Mouse (Mus musculus) heart, embryonic 15.5 days (tissue): ENCODE results near the gene Trim69. TPM values are rescaled to one million over a fixed set of nuclear protein-coding genes. Genes with fewer than 3 reads are reported as not detected.

Source experiments
- ATAC-seq: fragments of 200-750 bp; cut with Nextera tagmentation; replicated peaks from 2 replicates; pipeline ENCODE4 v1.8.0; 2017; ENCODE audit warnings: low read depth, moderate TSS enrichment; ENCODE audit not compliant: insufficient number of reproducible peaks, insufficient read depth, low FRiP score
- H3K27ac ChIP-seq: fragments of 300-500 bp; sonication (generic); 2 replicates; pipeline ENCODE4 v1.5.1; 2015; ENCODE audit warnings: mild to moderate bottlenecking, inconsistent platforms
- H3K27me3 ChIP-seq: fragments of 300-500 bp; sonication (generic); 2 replicates; pipeline ENCODE4 v1.6.1; 2015; ENCODE audit warnings: inconsistent platforms
- H3K36me3 ChIP-seq: fragments of 300-500 bp; sonication (generic); 2 replicates; pipeline ENCODE4 v1.6.1; 2015; ENCODE audit warnings: mild to moderate bottlenecking, inconsistent platforms
- H3K4me1 ChIP-seq: fragments of 300-500 bp; sonication (generic); replicated peaks from 2 replicates; pipeline ENCODE4 v1.6.1; 2015; ENCODE audit warnings: inconsistent platforms
- H3K4me2 ChIP-seq: fragments of 300-500 bp; sonication (generic); 2 replicates; pipeline ENCODE4 v1.6.1; 2015; ENCODE audit warnings: inconsistent platforms, mild to moderate bottlenecking, moderate library complexity
- H3K4me3 ChIP-seq: fragments of 300-500 bp; sonication (generic); 2 replicates; pipeline ENCODE4 v1.5.1; 2015; ENCODE audit warnings: mild to moderate bottlenecking, inconsistent platforms
- H3K9ac ChIP-seq: fragments of 300-500 bp; sonication (generic); 2 replicates; pipeline ENCODE4 v1.6.1; 2015; ENCODE audit warnings: mild to moderate bottlenecking, inconsistent platforms
- H3K9me3 ChIP-seq: fragments of 300-500 bp; sonication (generic); replicated peaks from 2 replicates; pipeline ENCODE4 v1.6.1; 2016; ENCODE audit warnings: inconsistent platforms
- WGBS: fragments of 180-500 bp; shearing (Covaris S2); methylation state at CpG from one replicate; pipeline ENCODE4 v1.1.7; 2015; ENCODE audit warnings: mixed read lengths; 5-methylcytosine and 5-hydroxymethylcytosine counted together
- polyA plus RNA-seq: library from polyadenylated mRNA; unstranded; fragments of >200 nt; fragmentation: Nextera tagmentation; extraction: Ambion mirVana; gene quantifications from 2 replicates; pipeline ENCODE4 v1.2.1, GENCODE M21; 2015

The Trim69 gene
- polyA plus RNA-seq, 1 experiment from 2014 or later, result not detected

DNA sequence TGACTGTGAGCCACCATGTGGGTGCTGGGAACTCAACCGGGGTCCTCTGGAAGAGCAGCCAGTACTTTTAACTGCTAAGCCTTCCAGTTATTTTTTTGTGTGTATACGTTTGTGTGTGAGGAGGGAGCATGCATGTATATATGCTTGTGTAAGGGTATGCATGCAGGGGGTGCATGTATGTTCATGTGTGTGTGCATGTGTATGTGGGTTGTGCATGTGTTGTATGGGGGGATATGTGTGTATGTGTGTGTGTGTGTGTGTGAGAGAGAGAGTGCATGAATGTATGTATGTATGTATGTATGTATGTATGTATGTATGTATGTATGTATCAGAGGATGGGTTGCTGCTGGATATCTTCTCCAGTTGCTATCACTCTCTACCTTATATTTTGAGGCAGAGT is 6.0 kb upstream of the Trim69 start:
- ATAC-seq, result no peak

DNA sequence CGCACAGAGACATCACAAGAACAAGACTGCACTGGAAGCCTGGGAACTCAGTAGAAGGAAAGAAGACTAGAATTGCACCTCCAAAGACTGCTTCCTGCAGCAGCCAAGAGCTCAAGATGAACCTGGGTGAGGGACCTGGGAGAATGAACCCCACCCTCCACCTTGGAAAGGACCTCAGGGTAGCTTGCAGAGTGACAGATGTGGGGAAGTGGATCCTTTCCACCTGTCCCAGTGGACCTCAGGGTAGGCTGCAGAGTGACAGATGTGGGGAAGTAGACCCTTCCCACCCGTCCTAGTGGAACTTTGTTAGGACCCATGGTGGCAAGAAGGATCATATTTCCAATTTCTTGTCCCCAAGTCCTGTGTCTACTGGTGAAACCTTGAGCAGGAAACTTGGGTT is 5.2 kb upstream of the Trim69 start:
- ATAC-seq, result no peak

More for the DNA sequence above, 6.0 kb upstream of the Trim69 start:
- H3K4me2 ChIP-seq, result no peak overlapping the region
- H3K4me1 ChIP-seq, result peaks cover 11% of the 10 kb centered on the region
- WGBS, result 77% methylated on average over 2 of the region's 2 CpGs
- H3K4me3 ChIP-seq, result no peak overlapping the region
- H3K27me3 ChIP-seq, result no peaks in the 10 kb centered on the region
- H3K36me3 ChIP-seq, result 0 out of 2 replicates have a peak, but pooled peaks cover 6% of the 10 kb centered on the region
- H3K9ac ChIP-seq, result no peak overlapping the region
- no peak overlapping the region for H3K27ac ChIP-seq
- H3K9me3 ChIP-seq, result no peaks in the 10 kb centered on the region

DNA sequence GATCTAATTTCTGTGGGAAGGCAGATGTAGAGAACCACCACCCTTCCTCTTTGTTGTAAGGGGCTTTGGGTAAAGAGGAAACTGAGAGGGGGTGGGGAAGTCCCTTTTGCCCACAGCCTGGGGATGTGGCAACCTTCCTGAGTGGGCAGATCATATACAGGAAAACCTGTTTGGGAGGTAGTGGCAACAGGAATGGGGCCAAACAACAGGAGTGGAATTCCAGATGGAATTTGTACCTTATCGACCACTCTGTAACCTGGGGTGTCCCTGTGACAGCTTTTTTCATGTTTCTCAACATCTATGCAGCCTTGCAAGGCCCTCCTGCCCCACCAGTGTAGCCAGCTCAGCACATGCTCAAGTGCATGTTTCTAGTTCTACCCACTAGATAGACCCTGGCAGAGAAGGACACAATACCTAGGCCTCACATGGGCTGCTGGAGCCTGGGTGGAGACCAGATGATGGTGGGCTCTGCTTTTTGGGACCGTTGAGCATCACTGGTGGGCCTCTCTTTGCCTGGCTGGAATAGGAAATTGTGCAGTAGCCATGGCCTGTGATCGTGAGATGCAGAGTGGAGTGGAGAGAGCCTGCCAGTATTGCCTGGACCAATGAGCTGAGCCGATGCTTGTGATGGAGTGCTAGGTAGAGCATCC is 4.3 kb upstream of the Trim69 start:
- Histone ChIP-seq H3K36me3 (0 out of 2 replicates have a peak, but pooled peaks cover 6% of the 10 kb centered on the region), H3K4me3 (no peak overlapping the region), H3K9ac (no peak overlapping the region), H3K9me3 (no peaks in the 10 kb centered on the region), H3K27me3 (no peaks in the 10 kb centered on the region), H3K4me1 (peaks cover 14% of the 10 kb centered on the region), H3K27ac (no peak overlapping the region), H3K4me2 (no peak overlapping the region)
- 78% methylated on average over 4 of the region's 4 CpGs for WGBS
- no peak for ATAC-seq

More for the DNA sequence above, 5.2 kb upstream of the Trim69 start:
- no peak overlapping the region for H3K4me3 ChIP-seq
- 68% methylated on average over 2 of the region's 2 CpGs for WGBS
- no peaks in the 10 kb centered on the region for H3K9me3 ChIP-seq
- no peak overlapping the region for H3K4me2 ChIP-seq
- H3K9ac ChIP-seq, result no peak overlapping the region
- no peak overlapping the region for H3K27ac ChIP-seq
- 0 out of 2 replicates have a peak, but pooled peaks cover 6% of the 10 kb centered on the region for H3K36me3 ChIP-seq
- H3K4me1 ChIP-seq, result peaks cover 11% of the 10 kb centered on the region
- H3K27me3 ChIP-seq, result no peaks in the 10 kb centered on the region

DNA sequence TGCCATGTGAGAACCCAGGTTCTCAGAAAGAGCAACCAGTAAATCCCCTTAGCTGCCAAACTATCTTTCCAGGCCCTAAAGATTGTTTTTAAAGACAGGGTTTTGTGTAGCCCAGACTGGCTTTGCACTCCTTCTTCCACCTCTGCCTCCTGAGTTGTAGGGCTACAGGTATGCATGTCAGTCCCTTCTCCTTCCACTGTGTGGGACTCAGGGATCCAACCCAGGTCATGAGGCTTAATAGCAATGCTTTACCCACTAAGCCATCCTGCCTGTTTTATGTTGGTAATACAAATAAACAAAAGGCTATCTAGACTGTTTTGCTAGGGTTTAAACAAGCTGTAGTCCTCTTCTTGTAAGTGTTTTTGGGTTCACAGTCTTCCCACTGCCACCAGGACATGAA is 2.9 kb upstream of the Trim69 start:
- H3K9me3 ChIP-seq, result no peaks in the 10 kb centered on the region
- H3K36me3 ChIP-seq, result no peaks in the 10 kb centered on the region
- ATAC-seq, result no peak
- H3K4me2 ChIP-seq, result no peak overlapping the region
- H3K4me1 ChIP-seq, result peaks cover 22% of the 10 kb centered on the region
- no peak overlapping the region for H3K4me3 ChIP-seq
- no peaks in the 10 kb centered on the region for H3K27me3 ChIP-seq
- H3K9ac ChIP-seq, result no peak overlapping the region
- no peak overlapping the region for H3K27ac ChIP-seq

DNA sequence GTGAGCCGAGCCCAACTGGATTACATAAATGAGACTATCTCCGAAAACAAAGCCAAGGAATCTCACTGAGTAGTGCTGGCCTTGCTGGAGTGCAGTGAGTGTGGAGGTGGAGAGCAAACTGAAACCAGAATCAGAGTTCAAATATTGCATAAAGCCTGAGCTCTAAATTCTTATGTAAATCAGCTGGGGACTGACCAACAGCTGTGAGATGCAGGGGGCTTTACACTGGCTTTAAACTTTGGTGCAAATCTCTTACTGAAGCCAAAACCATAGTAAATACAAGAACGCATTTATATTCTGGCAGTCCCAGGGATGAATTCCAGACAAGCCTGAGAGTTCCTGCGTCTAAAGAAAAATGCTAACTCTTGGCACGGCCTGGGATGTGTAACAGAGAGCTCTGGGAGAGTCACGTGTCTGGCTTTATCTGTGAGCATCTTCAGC is 2.1 kb upstream of the Trim69 start:
- 19% methylated on average over 6 of the region's 6 CpGs for WGBS
- peaks cover 22% of the 10 kb centered on the region for H3K4me1 ChIP-seq
- no peak overlapping the region for H3K9ac ChIP-seq
- H3K27me3 ChIP-seq, result no peaks in the 10 kb centered on the region
- H3K4me2 ChIP-seq, result no peak overlapping the region
- H3K36me3 ChIP-seq, result no peaks in the 10 kb centered on the region
- no peak overlapping the region for H3K4me3 ChIP-seq
- ATAC-seq, result no peak
- H3K9me3 ChIP-seq, result no peaks in the 10 kb centered on the region
- peak overlapping the region; percentile 39; the same call in 1 of the 2 replicates for H3K27ac ChIP-seq

DNA sequence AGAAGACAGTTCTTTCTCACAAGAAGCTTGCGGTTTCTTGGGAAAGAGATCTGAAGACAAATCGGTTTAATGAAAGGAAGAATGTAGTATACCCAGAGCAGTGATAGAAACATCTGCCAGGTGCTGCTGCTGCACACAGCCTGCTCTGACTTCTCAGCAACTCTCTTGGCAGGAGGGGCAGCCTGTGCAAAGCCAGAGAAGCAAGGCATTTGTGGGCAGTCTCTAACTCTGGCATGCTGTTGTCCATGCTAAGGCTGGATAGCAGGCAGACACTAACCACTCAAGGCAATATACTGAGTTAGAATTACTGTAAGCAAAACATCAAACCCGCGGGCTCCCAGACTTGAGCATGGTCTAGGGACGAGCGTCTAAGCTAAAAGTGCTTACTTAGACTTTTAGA is 833 bp upstream of the Trim69 start:
- Histone ChIP-seq H3K9me3 (no peaks in the 10 kb centered on the region), H3K4me1 (peaks cover 25% of the 10 kb centered on the region), H3K9ac (no peak overlapping the region), H3K27ac (no peak overlapping the region), H3K4me2 (no peak overlapping the region), H3K36me3 (no peaks in the 10 kb centered on the region), H3K4me3 (no peak overlapping the region), H3K27me3 (no peaks in the 10 kb centered on the region)
- 79% methylated on average over 6 of the region's 6 CpGs for WGBS
- no peak for ATAC-seq

DNA sequence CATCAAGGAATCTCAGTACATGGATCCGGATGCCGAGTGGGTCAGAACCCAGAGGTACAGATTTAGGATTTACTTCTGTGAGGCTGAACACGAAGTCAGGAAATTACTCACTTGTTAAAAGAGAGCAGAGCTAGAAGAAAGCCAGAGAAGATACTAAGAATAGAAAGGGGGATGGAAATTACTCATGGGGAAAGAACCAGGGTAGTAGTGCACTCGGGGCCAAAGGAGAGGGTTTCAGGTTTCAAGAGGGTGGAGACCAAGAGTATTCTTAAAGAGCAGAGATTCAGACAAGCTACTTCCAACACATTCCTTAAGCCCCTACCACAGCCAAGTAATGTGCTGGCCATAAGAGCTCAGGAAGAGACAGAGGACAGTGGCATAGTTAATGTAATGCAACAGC is 1.0 kb downstream of the Trim69 start:
- ATAC-seq, result no peak
- no peak overlapping the region for H3K9ac ChIP-seq
- no peaks in the 10 kb centered on the region for H3K9me3 ChIP-seq
- peak overlapping the region; percentile 57 for H3K27ac ChIP-seq
- H3K36me3 ChIP-seq, result no peaks in the 10 kb centered on the region
- no peak overlapping the region for H3K4me3 ChIP-seq
- H3K4me2 ChIP-seq, result peak overlapping the region; percentile 16; the same call in 1 of the 2 replicates
- 15% methylated on average over 4 of the region's 4 CpGs for WGBS
- H3K4me1 ChIP-seq, result peaks cover 25% of the 10 kb centered on the region
- H3K27me3 ChIP-seq, result no peaks in the 10 kb centered on the region

DNA sequence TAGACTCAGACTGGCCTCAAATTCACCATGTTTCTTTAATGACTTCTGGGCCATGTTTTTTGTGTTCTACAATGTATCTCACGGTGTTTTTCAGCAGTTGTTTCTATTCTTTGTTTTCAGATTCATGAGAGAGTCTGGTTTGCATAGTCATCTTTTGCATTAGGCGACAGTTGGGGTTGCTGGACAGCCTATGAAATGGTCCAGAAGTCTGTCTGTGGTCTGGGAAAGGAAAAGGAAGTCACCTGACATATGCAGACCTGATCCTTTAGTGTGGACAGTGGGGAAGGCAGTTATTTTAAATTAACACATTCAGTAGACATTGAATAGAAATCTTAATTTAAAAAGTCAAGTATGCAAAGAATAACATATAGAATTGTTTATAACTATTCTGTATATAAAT is 2.0 kb downstream of the Trim69 start:
- WGBS, result 80% methylated on average over 2 of the region's 2 CpGs
- no peaks in the 10 kb centered on the region for H3K27me3 ChIP-seq
- H3K4me1 ChIP-seq, result peaks cover 25% of the 10 kb centered on the region
- H3K9ac ChIP-seq, result no peak overlapping the region
- H3K4me3 ChIP-seq, result no peak overlapping the region
- no peaks in the 10 kb centered on the region for H3K9me3 ChIP-seq
- H3K27ac ChIP-seq, result no peak overlapping the region
- no peak for ATAC-seq
- H3K36me3 ChIP-seq, result no peaks in the 10 kb centered on the region
- no peak overlapping the region for H3K4me2 ChIP-seq

DNA sequence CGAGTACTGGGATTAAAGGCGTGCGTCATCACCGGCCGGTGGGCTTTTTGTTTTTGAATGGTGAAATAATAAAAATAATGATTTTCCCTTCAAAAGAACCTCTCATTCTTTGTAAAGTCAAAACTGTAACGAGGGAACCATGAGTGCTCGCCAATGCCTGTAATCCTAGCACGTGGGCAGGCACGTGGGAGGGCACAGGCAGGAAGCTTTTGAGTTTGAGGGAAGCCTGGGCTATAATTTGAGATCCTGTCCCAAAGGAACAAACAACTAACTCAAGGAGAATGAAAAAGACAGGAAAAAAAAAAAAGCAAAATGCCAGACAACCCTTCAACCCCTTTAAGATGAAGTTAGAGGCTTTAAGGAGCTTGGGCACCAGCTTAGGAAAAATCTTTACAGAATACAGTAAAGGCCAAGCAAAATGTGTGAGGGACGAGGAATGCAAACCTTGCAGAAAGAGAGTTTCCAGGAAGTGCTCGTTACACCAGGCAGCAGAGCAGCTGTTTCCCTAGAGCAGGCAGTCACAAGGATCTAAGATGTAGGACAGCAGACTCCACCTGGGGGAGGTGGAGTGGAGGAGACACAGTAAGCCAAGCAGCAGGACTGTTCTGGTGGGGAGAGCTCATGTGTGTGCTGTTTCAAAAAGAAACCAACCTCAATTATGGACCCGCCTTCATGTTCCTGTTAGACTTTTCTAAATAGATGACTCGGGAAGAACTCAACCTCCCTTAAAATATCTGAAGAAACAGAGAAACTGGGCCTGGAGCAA is 3.1 kb downstream of the Trim69 start:
- Histone ChIP-seq H3K27me3 (no peaks in the 10 kb centered on the region), H3K36me3 (no peaks in the 10 kb centered on the region), H3K27ac (no peak overlapping the region), H3K4me2 (no peak overlapping the region), H3K9ac (no peak overlapping the region), H3K9me3 (no peaks in the 10 kb centered on the region), H3K4me3 (no peak overlapping the region), H3K4me1 (peaks cover 18% of the 10 kb centered on the region)
- ATAC-seq, result no peak
- WGBS, result 67% methylated on average over 13 of the region's 13 CpGs

DNA sequence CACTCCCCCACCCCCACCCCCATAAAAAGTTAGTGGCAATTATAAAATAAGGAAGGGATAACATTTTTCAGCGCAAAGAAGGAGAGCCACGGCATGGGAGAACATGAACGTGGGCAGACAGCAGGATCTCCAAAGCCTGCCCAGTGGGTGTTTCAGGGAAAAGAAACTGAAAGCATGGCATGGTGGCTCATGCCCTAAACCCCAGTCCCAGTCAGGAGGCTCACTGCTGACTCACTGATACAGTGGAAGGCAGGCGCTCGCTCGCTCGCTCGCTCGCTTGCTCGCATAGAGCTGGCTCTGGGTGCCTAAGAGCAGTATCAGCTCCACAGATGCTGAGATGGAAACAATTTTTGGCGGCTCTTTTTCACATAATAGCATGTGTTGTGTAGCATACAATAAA is 3.8 kb downstream of the Trim69 start:
- peaks cover 14% of the 10 kb centered on the region for H3K4me1 ChIP-seq
- no peaks in the 10 kb centered on the region for H3K27me3 ChIP-seq
- no peak for ATAC-seq
- no peak overlapping the region for H3K27ac ChIP-seq
- H3K9me3 ChIP-seq, result no peaks in the 10 kb centered on the region
- no peaks in the 10 kb centered on the region for H3K36me3 ChIP-seq
- H3K4me3 ChIP-seq, result no peak overlapping the region
- H3K9ac ChIP-seq, result no peak overlapping the region
- WGBS, result 71% methylated on average over 11 of the region's 11 CpGs
- H3K4me2 ChIP-seq, result no peak overlapping the region

DNA sequence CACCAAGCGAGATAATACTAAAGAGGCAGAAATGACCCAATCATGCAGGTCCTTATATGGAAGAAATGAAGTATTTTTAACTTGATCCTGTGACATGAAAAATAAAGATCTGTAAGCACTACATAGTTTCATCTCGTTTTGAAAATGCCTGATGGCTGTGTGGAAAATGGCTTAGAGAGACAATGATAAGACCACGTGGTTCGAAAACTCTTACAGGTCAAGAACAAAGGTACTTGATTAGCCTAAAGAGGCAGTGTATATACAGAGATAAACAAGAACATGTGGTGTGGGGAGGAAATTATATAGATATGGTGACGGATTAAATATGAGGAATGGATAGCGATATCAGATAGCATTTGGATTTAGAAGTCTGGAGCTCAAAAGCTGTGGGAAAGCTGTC is 10.8 kb downstream of the Trim69 start:
- Histone ChIP-seq H3K4me2 (no peak overlapping the region), H3K27ac (no peak overlapping the region), H3K4me3 (no peak overlapping the region), H3K9me3 (no peaks in the 10 kb centered on the region), H3K4me1 (no peaks in the 10 kb centered on the region), H3K27me3 (no peaks in the 10 kb centered on the region), H3K36me3 (no peaks in the 10 kb centered on the region), H3K9ac (no peak overlapping the region)
- no peak for ATAC-seq
- whole genome bisulfite sequencing, result 65% methylated on average over 6 of the region's 6 CpGs

DNA sequence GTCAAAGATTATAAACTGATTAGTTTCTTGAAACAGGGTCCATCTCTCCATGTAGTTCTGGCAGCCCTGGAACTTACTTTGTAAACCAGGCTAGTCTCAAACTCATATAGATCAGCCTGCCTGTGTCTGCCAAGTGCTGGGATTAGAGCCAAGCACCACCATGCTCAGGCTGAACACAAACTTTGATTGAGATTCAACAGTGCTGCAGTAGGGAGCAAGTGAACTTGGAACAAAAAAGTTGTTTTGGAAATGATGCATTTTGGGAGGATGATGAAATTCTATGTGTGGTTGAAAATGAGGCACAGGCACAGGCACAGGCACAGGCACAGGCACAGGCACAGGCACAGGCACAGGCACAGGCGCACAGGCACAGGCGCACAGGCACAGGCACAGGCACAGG is 11.7 kb downstream of the Trim69 start:
- Histone ChIP-seq H3K9me3 (no peaks in the 10 kb centered on the region), H3K4me3 (no peak overlapping the region), H3K4me1 (no peaks in the 10 kb centered on the region), H3K27me3 (no peaks in the 10 kb centered on the region), H3K36me3 (no peaks in the 10 kb centered on the region), H3K27ac (no peak overlapping the region), H3K9ac (no peak overlapping the region), H3K4me2 (no peak overlapping the region)
- WGBS, result 92% methylated on average over 2 of the region's 2 CpGs
- no peak for ATAC-seq
